Mouse (Mus musculus): ENCODE data around the gene Cela2a. TPM values are rescaled to one million over a fixed set of nuclear protein-coding genes. Genes with fewer than 3 reads are reported as not detected.

Gene Cela2a
- polyA plus RNA-seq, 1 experiment from 2014 or later: not detected

GRCm38 (mm10) chr4:141771823-141772222, 54.1 kb downstream of the Cela2a start:
- no peak overlapping the region for H3K4me3 ChIP-seq
- ATAC-seq (ENCODE audit: low FRiP score): no peak
- peaks cover 4% of the 10 kb centered on the region for H3K4me1 ChIP-seq
- H3K36me3 ChIP-seq: peaks cover 95% of the 10 kb centered on the region
- H3K9me3 ChIP-seq (replicated peaks): no peaks in the 10 kb centered on the region
- no peak overlapping the region for H3K4me2 ChIP-seq (replicated peaks)
- no peak overlapping the region for H3K9ac ChIP-seq
- no peaks in the 10 kb centered on the region for H3K27me3 ChIP-seq
- H3K27ac ChIP-seq: no peak overlapping the region
- WGBS: 93% methylated on average over 8 of the region's 8 CpGs

GRCm38 (mm10) chr4:141769501-141770160, 56.3 kb downstream of the Cela2a start:
- Histone ChIP-seq H3K36me3 (peaks cover 93% of the 10 kb centered on the region), H3K27ac (no peak overlapping the region), H3K9ac (no peak overlapping the region), H3K9me3 (replicated peaks) (no peaks in the 10 kb centered on the region), H3K4me1 (peaks cover 4% of the 10 kb centered on the region), H3K27me3 (no peaks in the 10 kb centered on the region), H3K4me3 (no peak overlapping the region), H3K4me2 (replicated peaks) (no peak overlapping the region)
- WGBS: 95% methylated on average over 8 of the region's 8 CpGs
- ATAC-seq (ENCODE audit: low FRiP score): no peak

GRCm38 (mm10) chr4:141767353-141768036, 58.5 kb downstream of the Cela2a start:
- Histone ChIP-seq H3K4me3 (no peak overlapping the region), H3K36me3 (peaks cover 94% of the 10 kb centered on the region), H3K27ac (peak overlapping the region; percentile 75), H3K9me3 (replicated peaks) (no peaks in the 10 kb centered on the region), H3K9ac (no peak overlapping the region), H3K4me2 (replicated peaks) (no peak overlapping the region), H3K27me3 (no peaks in the 10 kb centered on the region), H3K4me1 (peaks cover 4% of the 10 kb centered on the region)
- ATAC-seq (ENCODE audit: low FRiP score): no peak
- 71% methylated on average over 19 of the region's 19 CpGs for WGBS

- Histone ChIP-seq H3K9me3 (replicated peaks) (no peaks in the 10 kb centered on the region), H3K9ac (no peak overlapping the region), H3K4me2 (replicated peaks) (0 out of 2 replicates have a peak overlapping the region, but pooled peaks have one; percentile 2), H3K4me3 (no peak overlapping the region), H3K27ac (peak overlapping the region; percentile 75), H3K27me3 (no peaks in the 10 kb centered on the region), H3K4me1 (peaks cover 4% of the 10 kb centered on the region), H3K36me3 (peaks cover 95% of the 10 kb centered on the region)
- 68% methylated on average over 19 of the region's 19 CpGs for WGBS
- 0 out of 2 replicates have a peak, but pooled peaks have one; percentile 22 for ATAC-seq (ENCODE audit: low FRiP score)
Observed at GRCm38 (mm10) chr4:141766668-141767352, 59.1 kb downstream of the Cela2a start.

DNA sequence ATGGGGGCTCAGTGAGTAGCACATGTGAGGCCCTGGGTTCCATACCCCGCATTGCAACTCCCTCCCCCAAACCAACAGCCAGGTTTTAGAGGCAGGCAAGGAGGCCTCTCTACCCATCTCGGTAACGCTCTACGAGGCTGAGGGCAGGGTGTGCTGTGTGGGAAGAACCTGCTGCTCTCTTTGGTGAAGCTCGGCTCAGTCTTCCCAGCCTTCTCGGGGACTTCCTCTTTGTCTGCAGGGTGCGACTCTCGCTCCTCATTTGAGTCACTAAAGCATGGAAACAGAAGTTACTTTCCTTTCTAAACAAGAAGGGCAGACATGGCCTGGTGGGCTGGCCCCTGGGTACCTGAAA, 59.7 kb downstream of the Cela2a start:
- H3K4me3 ChIP-seq: no peak overlapping the region
- peak overlapping the region; percentile 75 for H3K27ac ChIP-seq
- no peak overlapping the region for H3K9ac ChIP-seq
- H3K27me3 ChIP-seq: no peaks in the 10 kb centered on the region
- WGBS: 81% methylated on average over 8 of the region's 8 CpGs
- ATAC-seq (ENCODE audit: low FRiP score): peak; percentile 16; the same call in 1 of the 2 replicates
- H3K4me2 ChIP-seq (replicated peaks): no peak overlapping the region
- peaks cover 92% of the 10 kb centered on the region for H3K36me3 ChIP-seq
- H3K9me3 ChIP-seq (replicated peaks): no peaks in the 10 kb centered on the region
- H3K4me1 ChIP-seq: peaks cover 4% of the 10 kb centered on the region

DNA sequence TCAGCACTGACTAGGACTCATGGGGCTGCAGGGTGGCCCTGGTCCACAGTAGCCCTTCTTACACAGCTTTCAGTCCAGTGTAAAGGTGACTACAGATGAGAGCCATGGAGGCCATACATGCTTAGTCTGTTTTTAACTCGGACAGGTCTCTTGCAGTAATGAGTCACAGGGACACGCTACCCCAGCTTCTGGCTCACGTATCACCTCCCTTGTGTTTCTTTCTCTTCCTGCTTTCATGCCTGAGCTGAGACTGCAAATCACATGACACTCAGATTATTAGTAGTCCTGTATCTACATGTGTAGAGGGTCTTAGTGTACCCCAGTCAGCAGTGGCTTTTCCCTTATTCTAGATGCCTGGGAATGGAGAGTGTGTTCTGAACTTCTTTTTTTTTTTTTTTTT, 61.0 kb downstream of the Cela2a start:
- no peak for ATAC-seq (ENCODE audit: low FRiP score)
- no peak overlapping the region for H3K4me3 ChIP-seq
- no peaks in the 10 kb centered on the region for H3K9me3 ChIP-seq (replicated peaks)
- H3K36me3 ChIP-seq: peaks cover 80% of the 10 kb centered on the region
- WGBS: 93% methylated on average over 3 of the region's 3 CpGs
- H3K27ac ChIP-seq: no peak overlapping the region
- no peak overlapping the region for H3K4me2 ChIP-seq (replicated peaks)
- no peak overlapping the region for H3K9ac ChIP-seq
- H3K4me1 ChIP-seq: peaks cover 4% of the 10 kb centered on the region
- no peaks in the 10 kb centered on the region for H3K27me3 ChIP-seq

Other genes with a start within 250 kb of the Cela2a start
- gene Fblim1, start 220.1 kb downstream of the Cela2a start, polyA plus RNA-seq (2016; fragmentation: Nextera tagmentation; extraction: Ambion mirVana): 49.1 and 57.9 TPM in 2 replicates
- gene Tmem82, start 207.5 kb downstream of the Cela2a start, polyA plus RNA-seq (2016; fragmentation: Nextera tagmentation; extraction: Ambion mirVana): 0.29 and 0.50 TPM in 2 replicates
- not detected in 2 replicates for gene Slc25a34, start 202.3 kb downstream of the Cela2a start, polyA plus RNA-seq (2016; fragmentation: Nextera tagmentation; extraction: Ambion mirVana)
- gene Plekhm2, start 161.3 kb downstream of the Cela2a start, polyA plus RNA-seq (2016; fragmentation: Nextera tagmentation; extraction: Ambion mirVana): 6.3 and 7.6 TPM in 2 replicates
- gene Rsc1a1, start 140.6 kb downstream of the Cela2a start, polyA plus RNA-seq (2016; fragmentation: Nextera tagmentation; extraction: Ambion mirVana): 0.43 TPM in 1 of 2 replicates, not detected in the other
- 28.1 and 28.7 TPM in 2 replicates for gene Ddi2, start 102.7 kb downstream of the Cela2a start, polyA plus RNA-seq (2016; fragmentation: Nextera tagmentation; extraction: Ambion mirVana)
- not detected in 2 replicates for gene Agmat, start 79.5 kb downstream of the Cela2a start, polyA plus RNA-seq (2016; fragmentation: Nextera tagmentation; extraction: Ambion mirVana)
- 6.3 and 7.2 TPM in 2 replicates for gene Dnajc16, start 35.2 kb downstream of the Cela2a start, polyA plus RNA-seq (2016; fragmentation: Nextera tagmentation; extraction: Ambion mirVana)
- gene Casp9, start 32.5 kb downstream of the Cela2a start, polyA plus RNA-seq (2016; fragmentation: Nextera tagmentation; extraction: Ambion mirVana): 23.6 and 25.6 TPM in 2 replicates
- not detected in 2 replicates for gene Ctrc, start 20.2 kb upstream of the Cela2a start, polyA plus RNA-seq (2016; fragmentation: Nextera tagmentation; extraction: Ambion mirVana)
- gene Efhd2, start 48.8 kb upstream of the Cela2a start, polyA plus RNA-seq (2016; fragmentation: Nextera tagmentation; extraction: Ambion mirVana): 79.7 and 83.8 TPM in 2 replicates
- 5.2 and 6.2 TPM in 2 replicates for gene Fhad1, start 188.9 kb upstream of the Cela2a start, polyA plus RNA-seq (2016; fragmentation: Nextera tagmentation; extraction: Ambion mirVana)